Mouse (Mus musculus): ENCODE data around the gene Smad3.

The Smad3 gene

GRCm38 (mm10) chr9:63625090-63625756 is 132.6 kb downstream of the Smad3 start:
- no peak for DNase-seq (ENCODE audit: low spot score)

- DNase-seq (ENCODE audit: low spot score): no peak
These were observed 133.8 kb downstream of the Smad3 start for GRCm38 (mm10) chr9:63623895-63624569.

DNA sequence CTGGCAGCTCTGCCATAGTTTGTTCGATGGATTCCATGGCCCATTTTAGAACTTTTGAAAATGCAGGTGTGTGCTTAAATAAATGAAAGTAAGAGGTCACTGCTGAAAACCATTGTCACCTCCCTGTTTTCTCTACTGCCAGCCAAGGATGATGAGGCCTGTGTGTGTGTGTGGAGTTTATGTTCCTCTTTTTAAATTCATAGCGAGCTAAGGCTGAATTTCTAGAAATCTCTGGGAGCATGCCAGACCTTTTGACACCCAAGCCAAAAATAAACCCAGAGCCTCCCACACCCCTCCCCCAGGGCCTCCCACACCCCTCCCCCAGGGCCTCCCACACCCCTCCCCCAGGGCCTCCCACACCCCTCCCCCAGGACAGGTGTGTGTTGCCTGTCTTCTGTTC is 139.8 kb downstream of the Smad3 start:
- no peak for DNase-seq (ENCODE audit: low spot score)

DNA sequence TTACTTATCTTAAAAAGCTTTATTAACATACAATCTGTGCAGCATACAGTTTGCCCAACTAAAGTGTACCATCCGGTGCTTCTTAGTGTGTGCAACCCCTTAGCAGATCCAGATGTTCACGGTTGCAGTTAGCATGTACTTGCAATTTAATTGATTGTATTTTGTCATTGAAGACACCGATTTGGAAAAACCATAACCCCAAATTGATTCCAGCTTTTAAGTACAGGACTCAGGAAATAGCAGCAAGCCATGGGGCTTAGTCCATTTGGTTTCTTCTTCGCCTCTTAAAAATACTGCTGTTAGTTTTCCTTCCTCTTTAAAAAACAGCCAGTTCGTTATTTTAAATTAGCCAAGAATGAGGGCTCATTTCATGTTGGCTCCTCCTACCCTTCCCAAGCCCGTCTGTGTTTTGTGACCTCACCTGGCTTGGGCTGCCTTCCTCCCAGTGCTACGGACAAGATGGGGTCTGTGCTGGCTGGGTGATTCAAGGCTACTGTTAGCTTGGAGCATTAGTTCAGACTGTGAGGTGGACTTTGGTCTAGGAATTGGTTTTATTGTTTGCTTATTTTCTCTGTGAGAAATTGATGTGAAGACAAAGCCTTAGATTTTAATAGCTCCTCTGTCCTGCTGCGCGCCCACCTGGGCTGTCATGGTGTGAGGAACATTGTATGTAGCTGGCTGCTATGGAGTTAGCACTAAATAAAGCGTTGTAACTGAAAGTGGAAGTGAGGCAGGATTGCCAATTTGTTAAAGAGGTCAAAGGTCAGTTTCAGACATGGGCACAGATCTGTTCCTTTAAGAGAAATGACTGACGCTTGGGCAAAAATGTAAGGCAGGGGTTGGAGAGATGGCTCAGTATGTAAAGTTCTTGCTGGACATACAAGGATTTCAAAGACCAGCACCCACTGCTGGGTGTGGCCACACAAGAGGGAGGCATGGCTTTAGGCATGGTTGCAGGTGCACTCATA is 143.5 kb downstream of the Smad3 start:
- DNase-seq (ENCODE audit: low spot score): no peak

- no peak for DNase-seq (ENCODE audit: low spot score)
These were observed 144.2 kb downstream of the Smad3 start for GRCm38 (mm10) chr9:63613569-63613968.

GRCm38 (mm10) chr9:63612565-63613515 is 145.0 kb downstream of the Smad3 start:
- DNase-seq (ENCODE audit: low spot score): no peak

DNA sequence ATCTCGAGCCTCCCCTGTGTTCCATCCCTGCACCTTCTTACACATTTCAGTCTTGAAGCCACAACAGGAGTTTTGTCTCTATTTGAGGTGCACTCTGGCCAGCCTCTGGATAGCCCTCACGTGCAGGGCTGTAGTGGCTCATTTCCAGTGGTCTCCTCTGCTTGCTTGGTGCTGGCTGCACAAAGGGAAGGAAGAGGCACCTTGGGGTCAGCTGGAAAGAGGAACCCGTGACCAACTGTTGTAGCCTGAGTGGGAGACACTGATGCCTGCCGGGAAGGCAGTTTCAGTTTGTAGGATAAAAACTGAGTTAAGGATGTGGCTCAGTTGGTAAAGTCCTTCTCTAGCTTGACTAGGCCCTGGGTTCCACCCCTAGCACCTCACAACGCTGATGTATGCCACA is 145.8 kb downstream of the Smad3 start:
- no peak for DNase-seq (ENCODE audit: low spot score)

DNA sequence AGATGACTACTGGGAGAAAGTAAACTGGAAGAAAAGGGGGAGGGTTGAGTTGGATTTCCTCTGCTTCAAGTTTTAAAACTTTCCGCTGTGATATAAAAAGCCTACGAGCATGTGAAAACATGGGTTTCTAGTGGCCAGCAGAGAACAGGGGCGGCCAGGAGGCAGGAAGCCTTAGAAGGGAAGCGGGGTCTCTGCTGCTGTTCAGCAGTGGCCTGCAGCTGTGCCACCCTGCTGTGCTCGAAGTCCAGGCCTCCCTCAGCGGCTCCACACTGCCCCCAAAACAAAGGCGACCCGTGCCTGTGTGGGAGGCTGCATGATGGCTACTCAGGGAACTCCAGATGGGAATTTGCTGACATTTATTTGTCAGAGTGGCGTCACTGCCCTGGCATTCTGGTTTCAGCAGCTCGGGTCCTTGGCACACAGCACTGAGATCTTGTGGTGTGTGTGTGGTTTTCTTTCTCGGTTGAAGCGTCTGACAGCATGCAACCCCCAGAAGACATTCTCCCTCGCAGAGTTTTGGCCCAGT is 146.9 kb downstream of the Smad3 start:
- DNase-seq (ENCODE audit: low spot score): peak; percentile 27

DNA sequence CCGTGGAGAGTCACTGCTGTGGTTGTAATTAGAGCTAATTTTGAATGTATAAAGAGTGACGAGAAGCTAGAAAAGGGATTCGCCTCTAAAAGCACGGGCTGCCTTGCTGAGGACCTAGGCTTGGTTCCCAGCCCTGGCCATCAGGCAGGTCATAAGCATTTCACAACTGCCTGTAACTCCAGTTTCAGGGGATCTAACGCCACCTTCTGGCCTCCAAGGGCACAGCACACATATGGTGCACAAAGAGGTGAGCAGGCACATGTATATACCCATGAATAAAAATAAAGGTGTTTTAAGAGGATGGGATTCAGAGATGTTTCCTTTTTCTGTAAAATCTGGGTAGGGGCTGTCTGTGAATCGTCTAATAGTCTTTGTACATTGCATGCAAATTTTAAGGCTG is 147.6 kb downstream of the Smad3 start:
- DNase-seq (ENCODE audit: low spot score): no peak

GRCm38 (mm10) chr9:63609776-63610175 is 148.0 kb downstream of the Smad3 start:
- no peak for DNase-seq (ENCODE audit: low spot score)

- no peak for DNase-seq (ENCODE audit: low spot score)
These were observed 148.5 kb downstream of the Smad3 start for GRCm38 (mm10) chr9:63609246-63609645.

GRCm38 (mm10) chr9:63608006-63608405 is 149.8 kb downstream of the Smad3 start:
- DNase-seq (ENCODE audit: low spot score): no peak

DNA sequence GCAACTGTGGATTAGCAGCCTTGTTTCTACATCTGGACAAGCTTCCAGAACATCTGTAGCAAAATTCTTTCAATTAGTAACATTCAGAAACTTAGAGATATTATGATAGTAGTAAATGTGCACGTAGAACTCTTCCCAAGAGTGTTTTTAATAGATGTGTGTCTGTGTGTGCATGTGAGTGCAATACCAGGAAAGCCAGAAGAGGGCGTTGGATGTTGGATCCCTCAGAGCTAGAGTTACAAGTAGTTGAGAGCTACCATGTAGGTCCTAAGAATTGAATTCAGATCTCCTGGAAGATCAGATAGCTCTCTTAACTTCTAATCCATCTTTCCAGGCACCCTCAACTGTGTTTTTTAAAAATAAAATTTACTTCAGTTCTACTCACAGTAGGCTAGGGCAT is 151.2 kb downstream of the Smad3 start:
- DNase-seq (ENCODE audit: low spot score): no peak

DNA sequence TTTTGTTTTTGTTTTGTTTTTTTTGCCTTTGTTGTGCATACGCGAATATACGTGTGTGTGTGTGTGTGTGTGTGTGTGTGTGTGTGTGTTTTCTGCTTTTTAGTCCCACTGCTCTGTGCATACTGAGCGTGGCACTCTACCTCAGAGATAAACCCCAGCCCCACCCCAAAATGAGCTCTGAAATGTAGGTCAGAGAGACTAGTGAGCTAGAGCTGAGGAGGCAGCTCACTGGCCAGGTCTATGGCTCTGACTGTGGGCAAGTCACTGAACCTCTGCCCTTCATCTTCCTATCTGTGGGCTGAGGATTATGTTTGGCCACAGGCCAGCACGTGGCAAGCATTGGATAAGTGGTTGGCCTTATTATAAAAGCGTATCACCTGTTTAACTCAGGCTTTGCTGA is 153.9 kb downstream of the Smad3 start:
- no peak for DNase-seq (ENCODE audit: low spot score)

GRCm38 (mm10) chr9:63602043-63602939 is 155.5 kb downstream of the Smad3 start, which contains the start of the genes Iqch and Aagab:
Gene Iqch, minus strand, starts transcription at chr9:63602493.
Gene Aagab, plus strand, starts transcription at chr9:63602660.
- DNase-seq (ENCODE audit: low spot score): peak; percentile 94
